Mouse (Mus musculus) gastrocnemius, adult 2 months (tissue): ENCODE measurements around the gene Pxdc1. TPM values are rescaled to one million over a fixed set of nuclear protein-coding genes. Genes with fewer than 3 reads are reported as not detected.

Experiments used
- DNase-seq: peaks from one replicate; pipeline ENCODE4 v3.0.0; 2022
- H3K27ac ChIP-seq: fragments of 200-600 bp; 2 replicates; pipeline ENCODE4 v1.8.1; 2022; ENCODE audit warnings: mild to moderate bottlenecking
- H3K4me3 ChIP-seq: fragments of 200-600 bp; 2 replicates; pipeline ENCODE4 v1.8.1; 2022; ENCODE audit warnings: mild to moderate bottlenecking, moderate library complexity
- CTCF ChIP-seq: fragments of 200-600 bp; IDR thresholded peaks from 2 replicates; pipeline ENCODE4 v1.8.1; 2022; ENCODE audit warnings: antibody characterized with exemption, mild to moderate bottlenecking, moderate library complexity
- intact Hi-C: fragments of 180-260 bp; cut with DNase I; formaldehyde crosslinking; loops from one replicate; pipeline ENCODE4 v1.15.1; 2025
- total RNA-seq, 2 experiments: library from RNA; stranded (reverse); gene quantifications; 2 replicates each; pipeline ENCODE4 v1.2.3; 2021

Gene Pxdc1
- total RNA-seq, 2 experiments from 2014 or later = 3.6 to 8.6 TPM

- no peak for TF ChIP-seq CTCF
- H3K4me3 ChIP-seq = 0 out of 2 replicates have a peak overlapping the region, but pooled peaks have one; percentile 4
- no peak for DNase-seq
- intact Hi-C loops = no loop called here
- peak overlapping the region; percentile 12; the same call in 1 of the 2 replicates for H3K27ac ChIP-seq
Measured at GRCm38 (mm10) chr13:34646240-34646750, 7.0 kb downstream of the Pxdc1 start.

GRCm38 (mm10) chr13:34645519-34645918 is 7.8 kb downstream of the Pxdc1 start:
- H3K4me3 ChIP-seq = no peak overlapping the region
- no peak for TF ChIP-seq CTCF
- intact Hi-C loops = no loop called here
- no peak overlapping the region for H3K27ac ChIP-seq
- DNase-seq = no peak

GRCm38 (mm10) chr13:34644401-34644800 is 8.9 kb downstream of the Pxdc1 start:
- Histone ChIP-seq H3K27ac (no peak overlapping the region), H3K4me3 (no peak overlapping the region)
- no peak for TF ChIP-seq CTCF
- DNase-seq = no peak
- intact Hi-C loops = no loop called here

- DNase-seq = no peak
- intact Hi-C loops = loop anchor here (1.0 kb wide), 2 partner anchors 149 to 220 kb away; no protein-coding TSS in a partner anchor
- Histone ChIP-seq H3K4me3 (no peak overlapping the region), H3K27ac (no peak overlapping the region)
- TF ChIP-seq CTCF = no peak
Measured at GRCm38 (mm10) chr13:34643926-34644325, 9.4 kb downstream of the Pxdc1 start.

GRCm38 (mm10) chr13:34642941-34643875 is 10.1 kb downstream of the Pxdc1 start:
- intact Hi-C loops = loop anchor here (1.0 kb wide), 2 partner anchors 150 to 221 kb away; no protein-coding TSS in a partner anchor
- peak; percentile 86 for TF ChIP-seq CTCF
- no peak overlapping the region for H3K27ac ChIP-seq
- DNase-seq = peak; percentile 62
- no peak overlapping the region for H3K4me3 ChIP-seq

GRCm38 (mm10) chr13:34641066-34641465 is 12.2 kb downstream of the Pxdc1 start:
- intact Hi-C loops = no loop called here
- TF ChIP-seq CTCF = no peak
- Histone ChIP-seq H3K4me3 (no peak overlapping the region), H3K27ac (no peak overlapping the region)
- no peak for DNase-seq

- peak; percentile 50 for DNase-seq
- Histone ChIP-seq H3K27ac (no peak overlapping the region), H3K4me3 (no peak overlapping the region)
- TF ChIP-seq CTCF = peak; percentile 84
- intact Hi-C loops = loop anchor here (1.0 to 2.0 kb wide), 2 partner anchors 291 to 449 kb away; partner anchors contain the start of gene Slc22a23
Measured at GRCm38 (mm10) chr13:34635978-34636377, 17.3 kb downstream of the Pxdc1 start.

GRCm38 (mm10) chr13:34630319-34630718 is 23.0 kb downstream of the Pxdc1 start:
- intact Hi-C loops = no loop called here
- H3K4me3 ChIP-seq = no peak overlapping the region
- no peak overlapping the region for H3K27ac ChIP-seq
- no peak for DNase-seq
- no peak for TF ChIP-seq CTCF

- no peak for TF ChIP-seq CTCF
- Histone ChIP-seq H3K27ac (no peak overlapping the region), H3K4me3 (no peak overlapping the region)
- no peak for DNase-seq
- intact Hi-C loops = no loop called here
Measured at GRCm38 (mm10) chr13:34629741-34630140, 23.5 kb downstream of the Pxdc1 start.

- Histone ChIP-seq H3K27ac (no peak overlapping the region), H3K4me3 (no peak overlapping the region)
- no peak for DNase-seq
- TF ChIP-seq CTCF = no peak
- intact Hi-C loops = no loop called here
Measured at GRCm38 (mm10) chr13:34627446-34627845, 25.8 kb downstream of the Pxdc1 start.

GRCm38 (mm10) chr13:34624414-34624813 is 28.9 kb downstream of the Pxdc1 start:
- intact Hi-C loops = no loop called here
- no peak overlapping the region for H3K4me3 ChIP-seq
- TF ChIP-seq CTCF = no peak
- H3K27ac ChIP-seq = no peak overlapping the region
- no peak for DNase-seq

- Histone ChIP-seq H3K27ac (no peak overlapping the region), H3K4me3 (no peak overlapping the region)
- TF ChIP-seq CTCF = no peak
- DNase-seq = no peak
- intact Hi-C loops = no loop called here
Measured at GRCm38 (mm10) chr13:34612402-34612801, 40.9 kb downstream of the Pxdc1 start.

- TF ChIP-seq CTCF = no peak
- DNase-seq = no peak
- Histone ChIP-seq H3K27ac (no peak overlapping the region), H3K4me3 (no peak overlapping the region)
- intact Hi-C loops = no loop called here
Measured at GRCm38 (mm10) chr13:34609711-34610110, 43.6 kb downstream of the Pxdc1 start.
